Mouse (Mus musculus): ENCODE results near the gene Tpd52l2.
A peak's percentile ranks its signal among the peaks of the same experiment; 100 is the strongest.
"Not testable (repeated sequence)": the region's sequence is repeated elsewhere in the genome, so short reads cannot be mapped to it uniquely, and the experiment has no call there.

Tpd52l2 gene

DNA sequence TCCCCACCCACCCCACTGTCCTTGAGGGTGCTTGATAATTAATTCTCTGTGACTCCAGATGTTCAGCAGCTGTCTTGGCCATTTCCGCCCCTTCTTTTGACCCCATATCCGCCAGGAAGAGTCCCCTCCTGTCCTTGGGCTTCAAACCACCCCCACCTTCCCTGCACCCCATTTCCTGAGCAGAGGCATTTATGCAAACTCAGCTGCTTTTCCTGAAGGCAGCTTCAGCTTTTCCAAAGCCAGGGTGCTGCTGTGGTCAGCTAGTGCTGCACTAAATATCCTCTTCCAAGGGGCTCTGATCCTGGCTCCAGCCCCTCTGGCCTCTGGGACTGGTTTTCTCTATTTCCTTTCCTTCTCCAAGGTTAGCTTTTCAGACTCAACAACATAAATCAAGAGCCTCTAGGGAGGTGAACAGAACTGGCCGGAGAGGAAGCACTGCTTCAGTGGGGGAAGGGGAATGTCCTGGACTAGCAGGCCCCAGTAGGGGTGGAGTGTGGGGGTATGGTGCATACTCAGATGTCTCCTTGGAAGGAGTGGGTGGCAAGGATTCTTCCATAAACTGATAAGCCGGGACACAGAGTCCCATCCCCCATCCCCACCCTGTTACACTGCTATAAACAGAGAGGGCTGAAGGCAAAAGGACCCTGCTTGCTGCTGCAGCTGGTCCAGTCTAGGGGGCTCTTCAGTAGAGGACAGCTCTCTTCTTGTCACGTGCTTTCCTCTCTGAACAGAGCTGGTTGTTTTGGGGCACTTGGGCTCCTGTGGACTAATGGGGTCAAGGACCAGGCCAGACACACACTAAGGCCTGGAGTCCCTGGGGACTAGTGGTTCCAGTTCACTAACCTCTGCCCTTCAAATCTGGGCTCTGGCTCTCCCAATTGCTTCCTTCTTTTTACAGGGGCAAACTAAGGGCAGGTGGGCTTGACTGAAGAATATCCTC, 9.3 kb upstream of the Tpd52l2 start:
- no peak for DNase-seq (ENCODE audit: low spot score in 2 of 2)

DNA sequence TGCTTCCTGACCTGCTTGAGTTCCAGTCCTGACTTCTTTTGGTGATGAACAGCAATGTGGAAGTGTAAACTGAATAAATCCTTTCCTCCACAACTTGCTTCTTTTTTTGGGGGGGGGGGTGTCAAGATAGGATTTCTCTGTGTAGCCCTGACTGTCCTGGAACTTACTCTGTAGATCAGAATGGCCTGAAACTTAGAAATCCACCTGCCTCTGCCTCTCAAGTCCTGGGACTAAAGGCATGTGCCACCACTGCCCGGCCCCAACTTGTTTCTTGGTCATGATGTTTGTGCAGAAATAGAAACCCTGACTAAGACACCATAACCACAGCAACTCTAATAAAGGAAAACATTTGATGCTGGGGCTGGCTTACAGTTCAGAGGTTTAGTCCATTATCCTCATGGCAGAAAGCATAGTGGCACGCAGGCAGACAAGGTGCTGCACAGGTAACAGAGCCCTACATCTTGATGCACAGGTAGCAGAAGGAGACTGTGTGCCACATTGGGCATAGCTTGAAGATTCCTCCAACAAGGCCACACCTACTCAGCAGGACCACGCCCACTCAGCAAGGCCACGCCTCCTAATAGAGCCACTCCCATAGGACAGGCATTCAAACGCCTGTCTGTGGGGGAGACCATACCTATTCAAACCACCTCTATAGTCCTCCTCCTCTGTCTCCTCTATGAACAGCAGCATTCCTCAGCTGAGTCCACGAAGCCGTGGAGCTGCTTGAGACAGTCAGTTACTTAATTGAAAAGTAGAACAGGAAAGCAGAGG, 5.3 kb upstream of the Tpd52l2 start:
- peak; percentile 60 to 73 for DNase-seq (ENCODE audit: low spot score in 2 of 2)

DNA sequence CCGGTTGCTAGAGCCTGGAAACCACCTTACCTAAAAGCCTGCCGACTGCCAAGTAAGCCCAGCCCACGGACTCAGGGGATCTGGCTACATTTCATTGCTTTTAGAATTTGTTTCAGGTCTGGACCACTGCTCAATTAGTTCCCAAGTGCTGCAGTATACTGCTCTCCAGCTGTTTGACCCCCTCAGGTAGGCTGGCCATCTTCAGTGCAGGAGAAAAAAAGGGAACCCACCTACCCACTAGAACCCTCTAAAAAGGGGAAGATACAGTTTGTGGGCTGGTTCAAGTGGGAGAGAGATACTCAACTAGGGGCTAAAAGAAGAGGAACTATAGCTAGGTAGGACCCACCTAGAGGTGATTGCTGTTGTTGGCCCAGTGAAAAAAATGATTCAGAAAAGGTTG, 4.7 kb upstream of the Tpd52l2 start:
- no peak for DNase-seq (ENCODE audit: low spot score in 2 of 2)

DNA sequence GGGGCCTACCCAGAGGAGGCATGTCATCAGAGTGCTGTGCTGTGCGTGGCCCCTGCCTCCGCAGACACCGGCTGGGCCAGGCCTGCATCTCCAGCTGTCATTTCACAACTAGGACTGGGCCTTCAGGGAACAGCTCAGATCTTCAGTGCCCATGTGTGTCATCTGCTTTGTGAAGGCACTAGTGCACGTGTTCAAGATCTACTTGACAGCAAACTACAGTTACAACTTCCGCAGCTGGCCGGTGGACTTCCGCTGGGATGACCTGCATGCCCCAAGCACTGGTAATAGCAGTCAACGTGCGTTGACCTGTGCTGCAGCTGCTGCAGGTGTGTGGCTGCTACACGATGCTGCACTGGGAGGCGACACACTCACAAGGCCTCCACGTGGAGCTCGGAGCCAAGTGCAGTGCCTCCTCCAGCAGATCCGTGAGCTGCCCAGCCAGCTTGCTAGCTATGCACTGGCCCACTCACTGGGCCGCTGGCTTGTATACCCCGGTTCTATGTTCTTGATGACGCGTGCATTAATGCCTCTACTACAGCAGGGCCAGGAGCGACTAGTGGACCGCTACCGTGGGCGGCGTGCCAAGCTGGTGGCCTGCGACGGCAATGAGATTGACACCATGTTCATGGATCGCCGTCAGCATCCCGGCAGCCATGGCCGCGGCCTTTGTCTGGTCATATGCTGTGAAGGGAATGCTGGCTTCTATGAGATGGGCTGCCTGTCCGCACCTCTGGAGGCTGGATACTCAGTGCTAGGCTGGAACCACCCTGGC, 3.6 kb upstream of the Tpd52l2 start, which contains the start of gene Abhd16b:
TSS of gene Abhd16b (plus strand) at position 51 of the 772 bp plus-strand sequence.
- DNase-seq (ENCODE audit: low spot score in 2 of 2): no peak

DNA sequence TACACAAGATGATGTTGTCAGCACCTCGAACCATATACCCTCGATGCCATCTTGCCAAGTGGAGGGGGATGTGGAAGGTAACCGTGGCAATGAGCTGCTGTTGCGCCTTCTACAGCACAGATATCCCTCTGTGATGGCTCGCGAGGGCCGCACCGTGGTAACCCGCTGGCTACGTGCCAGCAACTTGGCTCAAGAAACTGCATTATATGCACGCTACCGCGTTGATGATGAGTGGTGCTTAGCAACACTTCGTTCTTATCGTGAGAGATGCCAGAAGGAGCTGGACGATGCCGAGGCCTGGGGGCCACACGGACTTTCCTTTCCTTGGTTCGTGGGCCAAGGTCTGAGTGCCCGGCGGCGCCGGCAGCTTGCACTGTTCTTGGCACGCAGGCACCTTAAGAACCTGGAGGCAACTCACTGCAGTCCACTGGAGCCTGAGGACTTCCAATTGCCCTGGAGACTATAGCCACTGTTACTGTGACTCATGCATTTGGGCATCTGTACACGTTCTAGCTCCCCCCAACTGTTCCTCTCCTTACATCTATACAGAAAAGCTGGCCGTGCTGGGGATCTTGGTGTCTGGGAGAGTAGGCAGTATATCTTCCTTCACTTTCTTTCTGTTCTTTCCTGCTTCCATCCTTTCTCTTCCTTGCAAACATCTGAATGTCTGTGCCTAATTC, 2.5 kb upstream of the Tpd52l2 start:
- DNase-seq (ENCODE audit: low spot score in 2 of 2): no peak

DNA sequence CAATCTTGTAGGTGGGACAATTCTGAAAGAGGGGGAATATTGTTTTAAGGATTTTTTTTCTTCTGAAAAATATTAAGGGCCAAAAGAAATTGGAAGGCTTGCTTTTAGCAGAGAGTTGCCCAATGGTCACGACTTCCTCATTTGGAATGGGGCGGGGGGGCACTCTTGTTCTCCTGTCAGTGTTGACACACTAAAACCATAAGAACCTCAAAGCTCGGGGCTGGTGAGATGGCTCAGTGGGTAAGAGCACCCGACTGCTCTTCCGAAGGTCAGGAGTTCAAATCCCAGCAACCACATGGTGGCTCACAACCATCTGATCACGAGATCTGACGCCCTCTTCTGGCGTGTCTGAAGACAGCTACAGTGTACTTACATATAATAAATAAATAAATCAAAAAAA, 1.1 kb upstream of the Tpd52l2 start:
- DNase-seq (ENCODE audit: low spot score in 2 of 2): not testable (repeated sequence)

DNA sequence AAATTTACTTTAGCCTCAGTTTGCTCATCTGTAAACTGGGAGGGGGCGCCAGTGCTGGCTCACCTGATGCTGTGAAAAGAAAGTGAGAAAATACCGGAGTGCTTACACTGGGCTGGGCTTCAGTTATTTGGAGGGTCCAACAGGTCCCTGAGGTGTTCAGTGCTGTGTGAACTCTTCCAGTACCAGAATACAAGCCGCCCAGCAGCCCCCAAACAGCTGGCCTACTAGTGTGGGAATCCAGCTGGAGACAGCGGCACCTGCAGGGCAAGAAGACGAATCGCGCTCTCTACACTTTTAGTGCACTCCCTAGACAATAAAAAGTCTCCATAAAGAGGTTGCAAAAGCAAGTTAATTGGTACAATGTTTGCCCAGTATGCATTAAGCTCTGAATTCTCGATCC, 661 bp upstream of the Tpd52l2 start:
- DNase-seq (ENCODE audit: low spot score in 2 of 2): peak in 1 of 2 experiments; percentile 60

DNA sequence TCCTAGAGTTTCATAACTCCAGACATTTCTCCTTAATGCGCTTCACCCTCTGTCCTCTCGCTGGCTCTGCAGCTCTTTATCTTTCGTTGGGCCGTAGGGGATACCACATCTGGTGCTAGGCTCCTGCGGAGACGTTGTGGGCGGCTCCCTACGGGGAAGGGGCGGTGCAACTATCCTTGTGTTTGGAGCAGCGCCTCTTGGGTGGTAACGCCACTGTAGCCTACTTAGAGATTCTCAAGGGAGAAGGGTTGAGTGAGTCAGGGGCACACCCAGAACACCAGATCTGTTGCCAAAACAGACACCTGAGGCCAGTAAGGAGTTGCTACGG, 570 bp downstream of the Tpd52l2 start:
- peak; percentile 51 to 52 for DNase-seq (ENCODE audit: low spot score in 2 of 2)

DNA sequence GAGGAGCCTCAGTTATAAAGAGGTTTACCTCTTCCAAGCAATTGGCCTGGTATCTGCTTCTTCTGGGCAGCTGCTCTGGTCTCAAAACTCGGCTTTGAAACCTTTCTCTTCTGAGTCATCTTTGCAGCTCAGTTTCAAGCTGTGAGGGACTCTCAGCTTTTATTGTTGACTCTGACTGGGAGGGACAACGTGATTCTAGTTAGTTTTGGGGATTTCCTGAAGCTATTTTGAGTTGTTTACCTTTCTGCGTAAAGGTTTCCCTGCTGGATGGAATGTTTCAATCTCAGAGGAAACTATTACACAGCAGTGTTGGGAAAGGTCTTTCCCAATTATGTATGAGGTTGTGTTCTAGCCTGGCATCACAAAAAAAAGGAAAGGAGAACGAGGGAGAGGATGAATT, 1.7 kb downstream of the Tpd52l2 start:
- no peak for DNase-seq (ENCODE audit: low spot score in 2 of 2)

DNA sequence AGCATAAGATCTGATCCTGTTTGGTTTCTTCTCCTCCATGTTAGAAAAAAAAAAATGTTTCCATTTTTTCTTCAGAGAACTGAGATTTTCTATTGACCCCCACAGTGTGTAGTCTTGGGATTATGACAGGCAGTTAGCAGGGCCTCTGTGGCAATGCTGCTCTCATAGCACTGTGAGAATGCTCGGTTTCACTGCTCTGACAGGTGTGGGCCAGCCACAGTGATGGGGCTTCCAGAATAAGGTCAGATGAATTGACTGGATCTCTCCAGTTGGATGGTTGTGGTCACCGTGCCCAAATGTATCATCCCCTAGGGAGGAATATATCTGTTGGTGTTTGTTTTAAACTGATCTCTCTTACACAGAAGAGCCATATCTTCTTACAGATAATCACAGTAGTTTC, 12.2 kb downstream of the Tpd52l2 start:
- no peak for DNase-seq (ENCODE audit: low spot score in 2 of 2)

DNA sequence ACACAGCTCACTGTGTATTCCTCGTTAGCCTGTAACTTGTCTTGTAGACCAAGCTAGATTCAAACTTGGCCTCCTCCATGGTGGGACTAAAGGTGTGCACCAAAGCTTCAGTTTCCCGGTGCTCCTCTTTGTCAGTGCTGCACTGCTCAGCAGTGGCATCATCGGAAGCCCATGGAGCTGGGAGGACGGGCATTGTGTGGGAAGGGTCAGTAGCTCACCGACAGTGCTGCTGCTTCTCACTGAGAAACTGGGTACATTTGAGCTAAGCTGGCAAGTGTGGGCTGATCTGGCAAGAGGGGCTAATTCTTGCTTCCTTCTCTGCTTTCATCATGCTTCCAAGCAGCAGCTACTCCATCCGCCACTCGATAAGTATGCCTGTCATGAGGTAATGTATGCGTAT, 14.3 kb downstream of the Tpd52l2 start:
- DNase-seq (ENCODE audit: low spot score in 2 of 2): no peak

DNA sequence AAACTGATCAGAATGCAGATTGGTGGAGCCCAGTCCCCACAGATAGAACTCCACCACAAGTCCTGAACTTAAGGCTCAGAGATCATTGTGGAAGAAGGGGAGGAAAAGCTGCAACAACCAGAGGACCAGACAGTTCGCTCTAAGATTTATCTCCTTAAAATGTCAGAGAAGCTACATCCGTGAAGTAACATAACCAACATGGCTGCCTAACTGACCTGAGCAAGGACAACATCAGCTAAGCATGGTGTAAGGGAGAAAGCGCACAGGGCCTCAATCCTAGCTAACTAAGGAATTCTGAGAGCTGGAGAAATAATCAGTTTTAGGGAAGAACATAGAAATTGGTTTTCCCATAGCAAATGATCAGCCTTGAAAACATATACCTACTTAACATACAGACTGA, 22.3 kb downstream of the Tpd52l2 start:
- DNase-seq (ENCODE audit: low spot score in 2 of 2): no peak

DNA sequence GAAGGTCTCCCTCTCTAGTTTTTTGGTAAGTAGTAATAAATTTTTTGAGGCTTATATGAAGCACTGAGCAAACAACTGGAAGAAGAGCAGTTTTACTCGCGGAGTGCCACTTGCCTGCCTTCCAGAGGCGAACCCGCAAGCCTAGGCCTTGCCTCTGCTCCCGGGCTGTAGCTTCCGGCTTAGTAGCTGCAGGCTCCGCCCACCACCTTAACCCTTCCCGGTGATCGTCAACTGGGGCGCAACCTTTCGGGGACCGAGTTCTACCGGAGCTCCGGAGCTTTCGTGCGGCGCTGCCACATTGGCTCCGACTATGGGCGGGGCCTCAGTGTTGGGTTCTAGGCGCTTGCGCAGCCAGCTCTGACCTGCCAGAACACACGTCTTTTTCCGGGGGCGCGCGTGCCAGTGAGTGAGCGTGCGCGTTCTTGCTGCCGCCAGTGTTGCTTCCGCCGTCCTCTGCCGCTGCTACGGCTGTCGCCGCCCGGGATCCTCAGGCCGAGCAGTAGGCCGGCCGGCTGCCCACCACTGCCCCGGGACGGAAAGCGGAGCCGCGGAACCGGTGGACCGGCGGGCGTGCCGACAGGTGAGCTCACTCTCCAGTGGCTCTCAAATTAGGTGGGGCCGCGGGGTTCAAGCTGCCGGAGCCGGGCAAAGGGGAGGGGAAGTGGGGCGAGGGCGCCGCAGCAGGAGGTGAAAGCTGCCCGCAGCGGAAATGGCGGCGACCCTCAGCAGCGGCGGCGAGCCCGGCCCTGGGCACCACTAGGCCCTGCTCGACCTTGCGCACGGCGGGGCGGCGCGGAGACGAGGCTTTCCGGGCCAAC, 23.4 kb downstream of the Tpd52l2 start, which contains the start of gene Dnajc5:
TSS of gene Dnajc5 (plus strand) at position 368 of the 818 bp plus-strand sequence.
- peak; percentile 95 to 96 for DNase-seq (ENCODE audit: low spot score in 2 of 2)

DNA sequence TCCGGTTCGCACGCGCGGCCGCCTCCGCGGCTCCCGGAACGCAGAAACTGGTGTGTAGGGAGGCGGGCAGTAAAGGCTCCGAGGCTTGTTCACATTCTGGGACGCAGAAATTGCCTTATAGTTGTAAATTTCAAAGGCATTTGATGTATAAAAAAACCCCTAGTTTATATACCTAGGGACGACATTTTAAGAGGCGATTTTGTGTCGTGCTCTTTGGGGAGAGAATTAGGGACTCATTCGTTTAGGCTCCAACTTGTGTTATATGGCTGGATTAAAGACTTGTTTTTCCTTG, 23.9 kb downstream of the Tpd52l2 start:
- DNase-seq (ENCODE audit: low spot score in 2 of 2): no peak

DNA sequence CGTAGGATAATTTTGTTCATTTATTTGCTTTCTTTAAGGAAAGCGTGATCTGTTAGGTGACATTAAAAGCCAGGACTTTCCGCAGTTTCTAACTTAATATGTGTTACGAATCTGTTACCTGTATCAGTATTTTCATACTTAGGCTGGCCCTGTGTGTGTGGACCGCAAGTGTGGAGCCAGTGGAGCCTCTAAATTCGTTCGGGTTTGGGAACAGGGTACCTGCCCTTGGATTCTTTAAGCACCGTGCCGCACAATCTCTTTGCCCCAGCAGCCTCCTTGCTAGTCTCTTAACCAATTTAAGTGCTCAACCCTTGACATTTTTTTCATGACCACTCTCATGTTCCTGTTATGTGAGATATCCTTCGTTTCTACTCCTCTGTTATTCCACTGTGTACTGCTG, 24.5 kb downstream of the Tpd52l2 start:
- DNase-seq (ENCODE audit: low spot score in 2 of 2): no peak

DNA sequence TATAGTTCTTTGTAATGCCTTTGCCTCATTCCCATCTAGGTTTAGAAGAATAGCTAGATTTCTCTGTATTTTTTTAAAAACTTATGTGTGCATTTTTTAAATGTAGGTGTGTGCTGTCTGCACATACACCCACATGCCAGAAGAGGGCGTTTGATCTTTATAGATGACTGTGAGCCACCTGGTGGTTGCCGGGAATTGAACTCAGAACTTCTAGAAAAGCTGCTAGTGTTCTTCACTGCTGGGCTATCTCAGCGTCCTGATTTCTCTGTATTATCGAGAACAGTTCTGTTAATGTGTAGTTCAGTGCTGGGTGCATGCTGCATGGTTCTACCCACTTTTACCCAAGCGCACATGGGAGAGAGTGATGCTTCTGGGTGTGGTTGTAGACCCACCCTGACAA, 25.9 kb downstream of the Tpd52l2 start:
- DNase-seq (ENCODE audit: low spot score in 2 of 2): peak in 1 of 2 experiments; percentile 50

DNA sequence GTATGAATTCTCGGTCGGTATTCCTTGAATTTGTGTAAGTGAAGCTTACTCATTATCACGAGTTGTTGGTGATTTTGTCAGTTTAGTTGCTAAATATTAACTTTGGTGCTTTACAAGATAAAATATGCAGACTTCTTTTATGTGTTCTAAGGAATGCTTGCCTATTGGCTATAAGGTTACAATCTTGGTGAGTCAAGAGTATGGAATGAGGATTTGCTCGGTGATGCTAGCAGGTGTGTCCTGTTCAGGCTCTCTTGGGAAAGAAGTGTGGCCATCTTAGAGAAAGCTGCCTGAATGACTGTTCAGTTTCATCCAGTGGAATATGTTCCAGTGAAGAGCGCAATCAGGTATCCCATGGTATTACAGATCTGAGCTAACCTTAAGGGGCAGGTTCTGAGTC, 28.6 kb downstream of the Tpd52l2 start:
- DNase-seq (ENCODE audit: low spot score in 2 of 2): no peak

DNA sequence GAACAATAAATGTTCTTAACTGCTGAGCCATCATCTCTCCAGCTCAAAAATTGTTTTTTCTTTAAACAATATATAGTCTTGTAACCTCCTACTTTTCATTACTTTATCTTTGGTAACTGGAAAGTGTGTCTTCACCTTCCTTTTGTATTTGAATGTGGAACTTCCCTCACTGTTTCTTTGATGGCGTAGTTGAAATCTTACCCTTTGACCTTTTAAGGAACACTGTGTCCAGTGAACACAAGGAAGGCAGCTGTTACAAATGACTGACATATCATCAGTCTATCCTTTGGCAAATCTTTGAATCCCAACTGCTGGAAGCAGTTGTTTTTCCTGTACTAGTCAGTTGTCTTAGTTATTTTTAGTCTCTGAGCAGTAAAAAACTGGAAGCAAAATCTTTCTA, 32.1 kb downstream of the Tpd52l2 start:
- no peak for DNase-seq (ENCODE audit: low spot score in 2 of 2)

DNA sequence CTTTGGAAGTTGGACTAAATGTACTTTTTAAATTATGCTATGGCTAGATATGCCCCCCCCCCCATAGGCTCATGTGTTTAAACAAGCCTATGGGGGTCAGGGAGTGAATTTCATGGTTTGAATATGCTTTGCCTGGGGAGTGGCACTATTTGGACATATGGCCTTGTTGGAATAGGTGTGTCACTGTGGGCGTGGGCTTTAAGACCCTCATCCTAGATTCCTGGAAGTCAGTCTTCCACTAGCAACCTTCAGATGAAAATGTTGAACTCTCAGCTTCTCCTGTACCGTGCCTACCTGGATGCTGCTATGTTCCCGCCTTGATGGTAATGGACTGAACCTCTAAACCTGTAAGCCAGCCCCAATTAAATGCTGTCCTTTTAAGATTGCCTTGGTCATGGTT, 35.6 kb downstream of the Tpd52l2 start:
- DNase-seq (ENCODE audit: low spot score in 2 of 2): no peak

DNA sequence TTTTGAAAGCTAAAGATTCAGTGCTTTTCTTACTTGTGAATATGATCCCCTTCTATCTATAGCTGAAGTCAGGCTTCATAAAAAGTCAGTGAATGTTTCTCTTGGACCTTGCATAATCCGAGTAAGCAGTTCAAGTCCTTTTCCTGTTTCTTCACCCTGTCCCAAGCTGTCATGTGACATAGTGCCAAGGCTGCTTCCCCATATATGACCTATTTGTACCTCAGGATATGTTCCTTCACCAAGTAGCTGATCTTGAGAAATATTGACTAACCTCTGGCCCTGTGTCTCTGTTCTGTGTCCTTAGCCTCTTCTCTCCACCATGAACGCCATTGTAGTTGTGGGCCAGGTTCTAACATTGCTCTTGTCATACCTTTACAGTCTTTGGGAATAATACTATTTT, 39.5 kb downstream of the Tpd52l2 start:
- DNase-seq (ENCODE audit: low spot score in 2 of 2): no peak

All from spleen, postnatal 14 days (tissue).